Mouse (Mus musculus) forebrain, embryonic 14.5 days (tissue): ENCODE measurements around the gene Cdh1. TPM values are rescaled to one million over a fixed set of nuclear protein-coding genes. Genes with fewer than 3 reads are reported as not detected.
"Not testable (repeated sequence)": the region's sequence is repeated elsewhere in the genome, so short reads cannot be mapped to it uniquely, and the experiment has no call there.

Experiments
- ATAC-seq: fragments of 200-750 bp; cut with Nextera tagmentation; 2 replicates; pipeline ENCODE4 v1.8.0; 2017; ENCODE audit warnings: mild to moderate bottlenecking, moderate library complexity
- DNase-seq: peaks from one replicate; pipeline ENCODE4 v3.0.0-alpha.2; 2015; ENCODE audit warnings: low spot score
- H3K27ac ChIP-seq: fragments of 300-500 bp; sonication (generic); 2 replicates; pipeline ENCODE4 v1.5.1; 2014; ENCODE audit warnings: low read depth, mild to moderate bottlenecking, control low read depth, low read length, moderate library complexity
- H3K27me3 ChIP-seq: fragments of 300-500 bp; sonication (generic); replicated peaks from 2 replicates; pipeline ENCODE4 v1.6.1; 2014; ENCODE audit warnings: low read length, control low read depth, mixed read lengths; ENCODE audit not compliant: control insufficient read depth, insufficient read depth
- H3K36me3 ChIP-seq: fragments of 300-500 bp; sonication (generic); 2 replicates; pipeline ENCODE4 v1.6.1; 2014; ENCODE audit warnings: low read length, control low read depth; ENCODE audit not compliant: control insufficient read depth, insufficient read depth
- H3K4me1 ChIP-seq: fragments of 300-500 bp; sonication (generic); 2 replicates; pipeline ENCODE4 v1.6.1; 2014; ENCODE audit warnings: antibody characterized with exemption, low read length, control low read depth; ENCODE audit not compliant: control insufficient read depth, insufficient read depth
- H3K4me2 ChIP-seq: fragments of 300-500 bp; sonication (generic); 2 replicates; pipeline ENCODE4 v1.6.1; 2014; ENCODE audit warnings: mild to moderate bottlenecking, control low read depth, low read length
- H3K4me3 ChIP-seq: fragments of 300-500 bp; sonication (generic); 2 replicates; pipeline ENCODE4 v1.5.1; 2014; ENCODE audit warnings: low read depth, low read length, control low read depth
- H3K9ac ChIP-seq: fragments of 300-500 bp; sonication (generic); 2 replicates; pipeline ENCODE4 v1.6.1; 2014; ENCODE audit warnings: mild to moderate bottlenecking, low read length, control low read depth, moderate library complexity
- H3K9me3 ChIP-seq: fragments of 300-500 bp; sonication (generic); replicated peaks from 2 replicates; pipeline ENCODE4 v1.6.1; 2016; ENCODE audit warnings: low read length, control low read depth, mixed read lengths; ENCODE audit not compliant: control insufficient read depth
- WGBS: fragments of 180-500 bp; shearing (Covaris S2); extraction: QIAGEN DNeasy Blood & Tissue Kit; methylation state at CpG from one replicate; pipeline ENCODE4 v1.1.7; 2014; 5-methylcytosine and 5-hydroxymethylcytosine counted together
- polyA plus RNA-seq: library from polyadenylated mRNA; unstranded; fragments of >200 nt; fragmentation: Nextera tagmentation; extraction: Ambion mirVana; gene quantifications from 2 replicates; pipeline ENCODE4 v1.2.1, GENCODE M21; 2014

The Cdh1 gene
- polyA plus RNA-seq, 1 experiment from 2014 or later = 1.9 TPM

DNA sequence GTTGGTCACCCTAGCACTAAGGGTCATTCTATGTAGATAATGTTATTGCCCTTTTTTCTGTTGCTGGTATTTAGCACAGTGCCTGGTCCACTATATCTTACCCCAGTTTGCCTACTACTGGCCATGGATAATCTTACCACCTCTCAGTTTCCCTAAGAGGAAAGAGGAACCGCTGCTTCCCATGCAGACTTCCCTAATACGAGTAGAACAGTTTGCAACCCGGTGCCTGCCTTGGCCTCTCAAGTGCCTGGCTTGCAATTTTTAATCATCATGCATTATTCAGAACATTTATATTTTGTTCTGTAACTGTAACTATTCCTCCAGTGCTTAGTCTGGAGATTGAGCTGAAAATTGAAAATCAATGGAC lies 17.5 kb upstream of the Cdh1 start:
- H3K4me1 ChIP-seq = no peaks in the 10 kb centered on the region
- no peak overlapping the region for H3K4me2 ChIP-seq
- DNase-seq = no peak
- H3K36me3 ChIP-seq = no peaks in the 10 kb centered on the region
- H3K9me3 ChIP-seq = no peaks in the 10 kb centered on the region
- 98% methylated on average over 3 of the region's 3 CpGs for WGBS
- H3K27ac ChIP-seq = no peak overlapping the region
- ATAC-seq = no peak
- H3K9ac ChIP-seq = no peak overlapping the region
- H3K27me3 ChIP-seq = no peaks in the 10 kb centered on the region
- H3K4me3 ChIP-seq = no peak overlapping the region

DNA sequence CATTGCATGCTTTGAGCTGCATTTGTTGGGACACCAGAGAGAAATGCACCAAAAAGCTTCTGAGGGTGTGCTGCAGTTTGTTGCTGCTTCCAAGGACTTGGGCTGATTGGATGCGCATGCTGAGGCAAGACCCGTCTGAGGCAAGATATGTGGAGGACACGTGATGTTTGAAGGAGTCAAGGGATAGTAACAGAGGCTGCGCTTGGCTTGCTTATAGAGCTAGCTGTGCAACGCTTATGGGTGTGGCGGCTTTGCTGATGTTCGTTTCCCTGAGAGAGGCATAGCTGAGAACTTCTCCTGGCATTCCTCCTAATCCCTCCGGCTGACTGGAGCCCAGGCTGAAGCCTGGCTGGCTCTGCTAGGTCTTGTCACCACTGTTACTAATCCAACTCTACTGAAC lies 16.3 kb upstream of the Cdh1 start:
- no peaks in the 10 kb centered on the region for H3K9me3 ChIP-seq
- no peak overlapping the region for H3K4me3 ChIP-seq
- H3K9ac ChIP-seq = no peak overlapping the region
- DNase-seq = no peak
- no peaks in the 10 kb centered on the region for H3K36me3 ChIP-seq
- H3K27me3 ChIP-seq = no peaks in the 10 kb centered on the region
- H3K27ac ChIP-seq = no peak overlapping the region
- H3K4me2 ChIP-seq = no peak overlapping the region
- ATAC-seq = no peak
- 82% methylated on average over 8 of the region's 8 CpGs for WGBS
- no peaks in the 10 kb centered on the region for H3K4me1 ChIP-seq

DNA sequence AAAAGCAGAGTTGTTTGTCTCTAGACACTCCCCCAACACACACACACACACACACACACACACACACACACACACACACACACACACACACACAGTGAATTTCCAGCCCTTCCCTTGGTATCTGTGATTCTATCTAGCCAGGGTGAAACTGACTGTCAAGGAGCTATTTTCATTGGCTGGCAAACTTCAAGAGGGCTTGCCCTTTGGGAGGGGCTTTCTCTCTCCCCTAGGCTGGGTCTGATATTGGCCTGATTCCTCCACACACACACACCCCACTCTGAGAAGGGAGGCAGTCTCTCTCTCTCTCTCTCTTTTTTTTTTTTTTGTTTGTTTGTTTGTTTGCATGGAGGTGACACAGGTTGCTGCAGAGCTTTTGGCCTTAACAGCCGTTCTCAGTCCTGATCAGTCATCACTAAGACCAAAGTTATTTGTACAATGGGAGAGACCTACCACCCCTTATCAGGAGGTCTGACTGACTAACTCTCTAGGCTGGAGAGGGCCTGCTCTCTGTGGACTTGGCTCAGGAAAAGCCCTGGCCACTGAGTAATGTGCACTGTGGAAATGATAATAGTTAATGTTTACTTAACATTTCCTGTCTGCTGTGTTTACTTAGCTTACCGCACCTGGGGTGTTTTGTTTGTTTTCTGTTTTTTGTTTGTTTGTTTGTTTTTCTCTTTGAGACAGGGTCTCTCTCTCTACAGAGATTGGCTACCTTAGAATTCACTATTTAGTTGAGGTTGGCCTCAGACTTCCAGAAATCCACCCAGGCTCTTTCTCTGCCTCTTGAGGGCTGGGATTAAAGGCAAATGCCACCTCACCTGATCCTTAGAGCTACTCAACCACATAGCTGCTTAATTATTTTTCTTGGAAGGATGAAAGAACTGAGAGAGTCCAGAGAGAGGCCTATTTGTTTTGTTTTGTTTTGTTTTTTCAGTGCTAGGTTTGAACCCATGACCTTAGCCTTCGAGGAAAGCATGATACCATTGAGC lies 14.4 kb upstream of the Cdh1 start:
- no peaks in the 10 kb centered on the region for H3K9me3 ChIP-seq
- no peaks in the 10 kb centered on the region for H3K36me3 ChIP-seq
- H3K4me3 ChIP-seq = no peak overlapping the region
- no peak overlapping the region for H3K4me2 ChIP-seq
- no peaks in the 10 kb centered on the region for H3K27me3 ChIP-seq
- no peaks in the 10 kb centered on the region for H3K4me1 ChIP-seq
- ATAC-seq (no peak), DNase-seq (no peak)
- H3K27ac ChIP-seq = no peak overlapping the region
- WGBS = 82% methylated on average over 3 of the region's 3 CpGs
- H3K9ac ChIP-seq = no peak overlapping the region

DNA sequence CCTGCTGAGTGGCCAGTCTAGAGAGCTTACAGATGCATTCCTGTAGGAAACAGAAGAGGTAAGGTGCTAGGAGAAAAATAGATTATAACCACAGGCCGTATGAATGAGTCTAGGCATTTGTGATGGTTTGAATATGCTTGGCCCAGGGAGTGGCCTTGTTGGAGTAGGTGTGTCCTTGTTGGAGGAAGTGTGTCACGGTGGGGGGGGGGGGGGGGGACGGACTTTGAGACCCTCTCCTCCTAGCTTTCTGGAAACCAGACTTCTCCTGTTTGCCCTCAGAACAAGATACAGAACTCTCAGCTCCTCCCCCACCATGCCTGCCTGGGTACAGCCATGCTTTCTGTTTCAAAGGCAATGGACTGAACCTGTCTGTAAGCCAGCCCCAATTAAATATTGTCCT lies 10.7 kb upstream of the Cdh1 start:
- 86% methylated on average over 2 of the region's 3 CpGs for WGBS
- no peak overlapping the region for H3K4me3 ChIP-seq
- no peak for ATAC-seq
- no peaks in the 10 kb centered on the region for H3K9me3 ChIP-seq
- no peak overlapping the region for H3K27ac ChIP-seq
- no peaks in the 10 kb centered on the region for H3K4me1 ChIP-seq
- no peak for DNase-seq
- no peaks in the 10 kb centered on the region for H3K36me3 ChIP-seq
- no peaks in the 10 kb centered on the region for H3K27me3 ChIP-seq
- H3K9ac ChIP-seq = no peak overlapping the region
- no peak overlapping the region for H3K4me2 ChIP-seq

DNA sequence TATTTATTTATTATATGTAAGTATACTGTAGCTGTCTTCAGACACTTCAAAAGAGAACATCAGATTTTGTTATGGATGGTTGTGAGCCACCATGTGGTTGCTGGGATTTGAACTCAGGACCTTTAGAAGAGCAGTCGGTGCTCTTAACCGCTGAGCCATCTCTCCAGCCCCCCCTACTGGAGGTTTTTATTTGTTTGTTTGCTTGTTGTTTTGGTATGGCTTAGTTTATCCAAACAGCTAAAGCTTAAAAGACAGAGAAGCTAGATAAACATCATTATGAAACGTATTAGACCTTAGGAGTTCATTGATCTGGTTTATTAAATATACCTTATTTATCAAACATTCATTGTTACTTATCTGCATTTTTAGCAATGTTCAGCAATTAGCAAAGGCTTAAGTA lies 7.5 kb upstream of the Cdh1 start:
- not testable (repeated sequence) for H3K9me3 ChIP-seq, H3K4me1 ChIP-seq, ATAC-seq, H3K36me3 ChIP-seq, DNase-seq, H3K27ac ChIP-seq, H3K9ac ChIP-seq, H3K4me3 ChIP-seq, H3K4me2 ChIP-seq, H3K27me3 ChIP-seq
- 95% methylated on average over 3 of the region's 3 CpGs for WGBS

DNA sequence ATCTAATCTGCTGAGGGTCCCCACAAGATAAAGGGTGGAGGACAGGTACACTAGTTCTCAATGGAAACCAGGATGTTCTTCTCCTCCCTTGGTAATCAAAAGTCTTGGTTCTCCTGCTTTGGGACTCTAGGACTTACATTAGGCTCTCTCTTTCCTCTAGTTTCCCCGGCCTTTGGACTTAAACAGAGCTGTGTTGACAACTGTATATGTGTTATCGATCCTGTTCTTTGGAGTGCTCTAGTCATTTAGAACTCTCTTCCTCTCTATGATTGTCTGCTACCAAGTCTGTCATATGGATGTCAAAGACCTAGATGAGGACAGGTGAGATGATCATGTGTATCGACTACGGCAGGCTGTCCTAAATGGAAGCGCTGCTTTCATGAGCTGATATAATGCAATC lies 6.1 kb upstream of the Cdh1 start:
- H3K9me3 ChIP-seq = no peaks in the 10 kb centered on the region
- H3K36me3 ChIP-seq = no peaks in the 10 kb centered on the region
- H3K4me3 ChIP-seq = no peak overlapping the region
- no peak overlapping the region for H3K9ac ChIP-seq
- no peak overlapping the region for H3K4me2 ChIP-seq
- H3K27ac ChIP-seq = no peak overlapping the region
- ATAC-seq (no peak), DNase-seq (no peak)
- no peaks in the 10 kb centered on the region for H3K4me1 ChIP-seq
- 0 out of 2 replicates have a peak, but pooled peaks cover 2% of the 10 kb centered on the region for H3K27me3 ChIP-seq
- WGBS = 97% methylated on average over 5 of the region's 5 CpGs

DNA sequence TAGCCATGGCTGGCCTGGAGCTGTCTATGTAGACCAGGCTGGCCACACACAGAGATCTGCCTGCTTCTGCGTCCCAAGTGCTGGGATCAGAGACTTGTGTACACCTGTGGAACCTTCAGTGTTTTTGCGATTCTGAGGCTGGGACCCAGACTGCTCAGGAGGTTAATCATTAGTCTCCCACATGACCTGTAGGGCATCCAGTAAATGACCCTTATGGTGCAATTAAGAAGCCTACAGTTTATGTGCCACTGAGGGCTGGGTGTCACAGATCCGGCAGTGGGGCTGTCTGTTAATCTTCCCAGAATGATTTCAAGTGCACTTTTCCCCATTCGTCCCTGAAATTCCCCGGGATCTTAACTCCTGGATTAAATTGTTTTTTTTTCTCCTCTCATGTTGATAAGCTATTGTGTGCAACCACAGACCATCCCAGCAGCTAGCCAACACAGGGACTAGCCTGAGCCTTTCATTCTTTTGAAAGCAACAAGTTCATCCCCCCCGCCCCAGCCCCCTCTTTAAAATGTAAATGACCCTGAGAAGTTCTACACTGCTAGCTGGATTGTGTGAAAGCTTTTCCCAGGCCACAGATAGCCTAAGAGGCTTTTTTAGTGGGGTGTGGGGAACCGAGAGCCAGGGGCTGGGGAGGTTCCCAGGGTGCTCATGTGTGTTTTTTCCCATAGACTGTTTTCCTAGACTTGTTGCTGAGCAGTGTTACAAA lies 3.7 kb upstream of the Cdh1 start:
- Histone ChIP-seq H3K27ac (no peak overlapping the region), H3K9me3 (no peaks in the 10 kb centered on the region), H3K4me1 (peaks cover 9% of the 10 kb centered on the region), H3K27me3 (peaks cover 25% of the 10 kb centered on the region), H3K4me2 (no peak overlapping the region), H3K9ac (no peak overlapping the region), H3K4me3 (no peak overlapping the region), H3K36me3 (no peaks in the 10 kb centered on the region)
- DNase-seq (peak; percentile 19), ATAC-seq (no peak)
- whole genome bisulfite sequencing = 25% methylated on average over 7 of the region's 7 CpGs

DNA sequence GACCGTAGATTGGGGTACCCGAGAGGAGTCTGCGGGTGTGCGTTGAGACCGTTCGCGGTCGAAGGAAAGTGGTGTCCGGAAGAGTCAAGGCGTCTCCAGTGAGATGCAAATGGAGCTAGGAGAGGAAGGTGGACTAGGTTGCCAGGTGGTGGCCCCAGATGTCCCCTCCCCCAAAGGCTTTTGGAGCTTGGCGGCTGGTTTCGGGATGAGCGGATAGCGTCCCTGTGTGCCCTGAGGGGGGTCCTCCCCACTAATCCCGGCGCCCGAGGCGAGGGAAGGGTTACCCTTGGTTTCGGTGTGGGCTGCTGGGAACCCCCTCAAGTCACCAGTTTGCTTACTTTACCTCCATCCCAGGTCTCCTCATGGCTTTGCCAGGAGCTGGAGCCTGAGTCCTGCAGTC lies 782 bp downstream of the Cdh1 start:
- ATAC-seq (no peak), DNase-seq (no peak)
- Histone ChIP-seq H3K4me3 (peak overlapping the region; percentile 39), H3K4me2 (peak overlapping the region; percentile 87), H3K27ac (no peak overlapping the region), H3K4me1 (peaks cover 9% of the 10 kb centered on the region), H3K27me3 (peaks cover 39% of the 10 kb centered on the region), H3K9me3 (no peaks in the 10 kb centered on the region), H3K9ac (no peak overlapping the region), H3K36me3 (no peaks in the 10 kb centered on the region)
- WGBS = under 1% methylated on average over 19 of the region's 19 CpGs

DNA sequence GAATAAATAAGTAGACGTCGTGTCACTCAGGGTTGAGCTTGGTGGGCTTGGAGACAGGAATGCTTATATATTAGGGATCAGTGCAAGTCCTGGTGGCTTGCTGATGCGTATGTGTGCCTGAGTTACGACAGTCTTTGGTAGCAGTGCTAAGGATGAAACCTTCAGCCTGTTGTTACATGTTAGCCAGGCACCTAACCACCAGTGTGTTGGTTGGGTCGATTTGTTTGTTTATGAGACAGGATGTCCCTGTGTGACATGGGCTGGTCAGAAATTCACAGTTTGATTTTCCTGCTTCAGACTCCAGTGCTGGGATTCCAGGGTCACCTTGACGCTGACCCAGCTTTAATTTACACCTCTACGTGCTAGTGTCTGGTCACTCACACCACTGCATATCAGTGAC lies 2.5 kb downstream of the Cdh1 start:
- no peak overlapping the region for H3K9ac ChIP-seq
- ATAC-seq (no peak), DNase-seq (no peak)
- H3K4me2 ChIP-seq = no peak overlapping the region
- no peaks in the 10 kb centered on the region for H3K9me3 ChIP-seq
- H3K4me3 ChIP-seq = no peak overlapping the region
- peaks cover 9% of the 10 kb centered on the region for H3K4me1 ChIP-seq
- 77% methylated on average over 7 of the region's 7 CpGs for WGBS
- H3K36me3 ChIP-seq = no peaks in the 10 kb centered on the region
- peaks cover 39% of the 10 kb centered on the region for H3K27me3 ChIP-seq
- H3K27ac ChIP-seq = no peak overlapping the region
